Mouse (Mus musculus) ovary, postnatal 36 days (tissue): Measurements from ENCODE around the gene Treh.

ENCODE experiments used
- DNase-seq: peaks from one replicate; pipeline ENCODE4 v3.0.0; 2022; ENCODE audit warnings: low spot score, mixed read lengths

Gene Treh

GRCm38 (mm10) chr9:44735886-44736285 is 62.9 kb downstream of the Treh start:
- no peak for DNase-seq
